Mouse (Mus musculus): ENCODE measurements around the gene Zfp827.

DNA sequence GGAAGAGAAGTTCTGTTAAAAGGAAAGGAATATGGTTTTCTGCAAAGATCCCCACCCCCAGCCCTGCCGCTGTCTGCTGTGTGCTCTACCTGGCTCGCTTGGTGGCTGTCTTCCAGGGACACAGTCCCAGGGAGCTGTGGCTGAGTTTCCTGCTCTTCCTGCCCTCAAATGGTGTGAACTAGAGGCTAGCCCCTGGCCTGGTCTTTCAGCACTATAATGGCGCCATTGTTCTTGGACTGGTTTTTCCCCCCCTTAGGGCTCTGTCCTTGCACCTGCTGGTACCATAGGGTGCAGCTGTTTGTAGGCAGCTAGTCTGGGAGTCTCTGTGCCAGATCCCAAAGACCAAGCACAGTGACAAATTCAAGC lies 50.9 kb downstream of the Zfp827 start:
- TF ChIP-seq CTCF (IDR thresholded peaks at IDR 0.05; ENCODE audit: extremely low read depth, insufficient read depth, low read length) (no peak), POLR2A (IDR thresholded peaks at IDR 0.05; ENCODE audit: extremely low read depth, insufficient read depth, low read length) (no peak)

Data from cortical plate, adult 2 months (tissue).